Mouse (Mus musculus) embryonic facial prominence, embryonic 11.5 days (tissue): Measurements from ENCODE around the gene Cpne4. TPM values are rescaled to one million over a fixed set of nuclear protein-coding genes. Genes with fewer than 3 reads are reported as not detected.
A peak's percentile ranks its signal among the peaks of the same experiment; 100 is the strongest.

Source experiments
- ATAC-seq: fragments of 200-750 bp; cut with Nextera tagmentation; replicated peaks from 2 replicates; pipeline ENCODE4 v1.8.0; 2017; ENCODE audit warnings: low read depth; ENCODE audit not compliant: insufficient number of reproducible peaks, low FRiP score, low TSS enrichment
- DNase-seq: peaks from one replicate; pipeline ENCODE4 v3.0.0-alpha.2; 2015; ENCODE audit warnings: low spot score
- H3K27ac ChIP-seq: fragments of 300-500 bp; sonication (generic); replicated peaks from 2 replicates; pipeline ENCODE4 v1.5.1; 2014; ENCODE audit warnings: mild to moderate bottlenecking, low read depth, low read length, control low read depth
- H3K27me3 ChIP-seq: fragments of 300-500 bp; sonication (generic); 2 replicates; pipeline ENCODE4 v1.6.1; 2014; ENCODE audit warnings: mild to moderate bottlenecking, low read length, moderate library complexity, mixed read lengths; ENCODE audit not compliant: control insufficient read depth, insufficient read depth
- H3K36me3 ChIP-seq: fragments of 300-500 bp; sonication (generic); replicated peaks from 2 replicates; pipeline ENCODE4 v1.6.1; 2014; ENCODE audit warnings: low read depth, mild to moderate bottlenecking, low read length, moderate library complexity, mixed read lengths; ENCODE audit not compliant: control insufficient read depth, insufficient read depth
- H3K4me1 ChIP-seq: fragments of 300-500 bp; sonication (generic); 2 replicates; pipeline ENCODE4 v1.6.1; 2014; ENCODE audit warnings: low read length, mixed read lengths; ENCODE audit not compliant: control insufficient read depth, insufficient read depth
- H3K4me2 ChIP-seq: fragments of 300-500 bp; sonication (generic); 2 replicates; pipeline ENCODE4 v1.6.1; 2014; ENCODE audit warnings: low read depth, mild to moderate bottlenecking, control low read depth, low read length, moderate library complexity
- H3K4me3 ChIP-seq: fragments of 300-500 bp; sonication (generic); 2 replicates; pipeline ENCODE4 v1.5.1; 2014; ENCODE audit warnings: low read depth, low read length, control low read depth
- H3K9ac ChIP-seq: fragments of 300-500 bp; sonication (generic); replicated peaks from 2 replicates; pipeline ENCODE4 v1.6.1; 2014; ENCODE audit warnings: mild to moderate bottlenecking, control low read depth, low read length
- H3K9me3 ChIP-seq: fragments of 300-500 bp; sonication (generic); replicated peaks from 2 replicates; pipeline ENCODE4 v1.6.1; 2016; ENCODE audit warnings: mild to moderate bottlenecking, low read length, inconsistent platforms, mixed read lengths; ENCODE audit not compliant: control insufficient read depth
- WGBS: fragments of 180-500 bp; shearing (Covaris S2); extraction: QIAGEN DNeasy Blood & Tissue Kit; methylation state at CpG from one replicate; pipeline ENCODE4 v1.1.7; 2014; 5-methylcytosine and 5-hydroxymethylcytosine counted together
- polyA plus RNA-seq: library from polyadenylated mRNA; unstranded; fragments of >200 nt; fragmentation: Nextera tagmentation; extraction: Ambion mirVana; gene quantifications from 2 replicates; pipeline ENCODE4 v1.2.1, GENCODE M21; 2014

Gene Cpne4
- polyA plus RNA-seq, 1 experiment from 2014 or later: 0.77 TPM

- no peak overlapping the region for H3K9ac ChIP-seq
- no peak overlapping the region for H3K4me3 ChIP-seq
- DNase-seq (peak; percentile 84), ATAC-seq (0 out of 2 replicates have a peak, but pooled peaks have one; percentile 62)
- H3K27ac ChIP-seq: no peak overlapping the region
- no peaks in the 10 kb centered on the region for H3K36me3 ChIP-seq
- no peaks in the 10 kb centered on the region for H3K4me1 ChIP-seq
- H3K9me3 ChIP-seq: no peaks in the 10 kb centered on the region
- H3K27me3 ChIP-seq: peaks cover 6% of the 10 kb centered on the region; the same call in 1 of the 2 replicates
- 6% methylated on average over 6 of the region's 6 CpGs for WGBS
- no peak overlapping the region for H3K4me2 ChIP-seq
Measured at GRCm38 (mm10) chr9:104574476-104574875, 27.4 kb downstream of the Cpne4 start.

GRCm38 (mm10) chr9:104581921-104582624 lies 35.0 kb downstream of the Cpne4 start:
- Histone ChIP-seq H3K4me1 (no peaks in the 10 kb centered on the region), H3K4me2 (no peak overlapping the region), H3K27me3 (no peaks in the 10 kb centered on the region), H3K36me3 (no peaks in the 10 kb centered on the region), H3K9me3 (no peaks in the 10 kb centered on the region), H3K27ac (no peak overlapping the region), H3K4me3 (no peak overlapping the region), H3K9ac (no peak overlapping the region)
- DNase-seq (no peak), ATAC-seq (no peak)
- 63% methylated on average over 6 of the region's 6 CpGs for WGBS

DNA sequence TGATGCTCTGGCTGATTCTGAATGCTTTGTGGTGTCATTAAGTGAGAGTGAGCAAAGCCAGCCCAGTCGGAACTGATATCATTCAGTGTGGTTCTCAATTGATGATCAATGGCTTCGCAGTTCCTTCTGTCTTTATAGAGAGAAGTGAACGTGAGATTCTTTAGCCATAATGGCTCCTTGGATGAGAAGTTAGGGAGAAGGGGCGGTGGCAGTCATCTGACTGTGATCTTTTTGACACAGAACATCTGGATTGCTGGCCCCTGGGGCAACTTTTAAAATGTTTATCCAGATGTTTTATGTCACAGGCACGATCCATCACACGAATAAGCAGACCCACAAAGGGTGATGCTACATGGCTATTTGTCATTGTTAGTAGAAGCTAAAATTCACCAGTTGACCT lies 35.6 kb downstream of the Cpne4 start:
- Histone ChIP-seq H3K9ac (no peak overlapping the region), H3K9me3 (no peaks in the 10 kb centered on the region), H3K27me3 (no peaks in the 10 kb centered on the region), H3K4me3 (no peak overlapping the region), H3K36me3 (no peaks in the 10 kb centered on the region), H3K4me2 (no peak overlapping the region), H3K27ac (no peak overlapping the region), H3K4me1 (no peaks in the 10 kb centered on the region)
- WGBS: 37% methylated on average over 6 of the region's 6 CpGs
- ATAC-seq: no peak
- no peak for DNase-seq

DNA sequence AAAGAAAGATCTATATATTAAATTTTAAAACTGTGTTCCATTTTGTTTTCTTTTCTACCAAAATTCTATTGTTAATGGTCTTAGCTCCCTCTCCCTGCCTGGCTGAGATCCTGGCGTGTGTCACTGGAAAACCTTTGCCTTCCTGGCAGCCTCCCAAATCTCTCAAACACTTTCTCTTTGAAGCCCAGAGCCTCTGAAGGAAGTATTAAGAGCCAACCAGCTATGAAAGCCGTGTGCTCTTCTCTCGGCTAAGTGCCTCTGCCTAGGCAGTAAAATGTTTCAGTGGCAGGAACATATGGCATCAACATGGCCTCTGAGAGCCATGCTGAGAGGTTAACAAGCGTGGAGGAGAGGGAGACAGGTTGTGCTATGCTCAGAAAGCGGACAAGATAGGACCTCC lies 47.5 kb downstream of the Cpne4 start:
- Histone ChIP-seq H3K4me1 (no peaks in the 10 kb centered on the region), H3K9ac (no peak overlapping the region), H3K4me3 (no peak overlapping the region), H3K27ac (no peak overlapping the region), H3K9me3 (no peaks in the 10 kb centered on the region), H3K27me3 (no peaks in the 10 kb centered on the region), H3K36me3 (no peaks in the 10 kb centered on the region), H3K4me2 (no peak overlapping the region)
- WGBS: 48% methylated on average over 5 of the region's 5 CpGs
- ATAC-seq: no peak
- DNase-seq: no peak

- WGBS: 78% methylated on average over 2 of the region's 2 CpGs
- no peak for ATAC-seq
- DNase-seq: no peak
Measured at GRCm38 (mm10) chr9:104594979-104595378, 47.9 kb downstream of the Cpne4 start.

GRCm38 (mm10) chr9:104612523-104612922 lies 65.4 kb downstream of the Cpne4 start:
- Histone ChIP-seq H3K9ac (no peak overlapping the region), H3K27ac (no peak overlapping the region), H3K9me3 (no peaks in the 10 kb centered on the region), H3K36me3 (no peaks in the 10 kb centered on the region), H3K4me1 (no peaks in the 10 kb centered on the region), H3K4me3 (no peak overlapping the region), H3K27me3 (no peaks in the 10 kb centered on the region), H3K4me2 (no peak overlapping the region)
- no peak for DNase-seq
- WGBS: 68% methylated on average over 6 of the region's 6 CpGs
- no peak for ATAC-seq

More at GRCm38 (mm10) chr9:104594979-104595378, 47.9 kb downstream of the Cpne4 start:
- Histone ChIP-seq H3K4me2 (no peak overlapping the region), H3K9ac (no peak overlapping the region), H3K27ac (no peak overlapping the region), H3K4me3 (no peak overlapping the region), H3K9me3 (no peaks in the 10 kb centered on the region), H3K36me3 (no peaks in the 10 kb centered on the region), H3K27me3 (no peaks in the 10 kb centered on the region), H3K4me1 (no peaks in the 10 kb centered on the region)

GRCm38 (mm10) chr9:104616691-104617090 lies 69.6 kb downstream of the Cpne4 start:
- H3K4me3 ChIP-seq: no peak overlapping the region
- no peak overlapping the region for H3K27ac ChIP-seq
- no peaks in the 10 kb centered on the region for H3K9me3 ChIP-seq
- no peaks in the 10 kb centered on the region for H3K36me3 ChIP-seq
- H3K4me2 ChIP-seq: no peak overlapping the region
- H3K9ac ChIP-seq: no peak overlapping the region
- H3K4me1 ChIP-seq: no peaks in the 10 kb centered on the region
- 67% methylated on average over 6 of the region's 6 CpGs for WGBS
- ATAC-seq (no peak), DNase-seq (no peak)
- no peaks in the 10 kb centered on the region for H3K27me3 ChIP-seq

GRCm38 (mm10) chr9:104623564-104623963 lies 76.5 kb downstream of the Cpne4 start:
- Histone ChIP-seq H3K27me3 (no peaks in the 10 kb centered on the region), H3K9me3 (no peaks in the 10 kb centered on the region), H3K9ac (no peak overlapping the region), H3K27ac (no peak overlapping the region), H3K4me3 (no peak overlapping the region), H3K36me3 (no peaks in the 10 kb centered on the region), H3K4me2 (no peak overlapping the region), H3K4me1 (no peaks in the 10 kb centered on the region)
- 86% methylated on average over 4 of the region's 4 CpGs for WGBS
- DNase-seq (no peak), ATAC-seq (no peak)
